Mouse (Mus musculus) embryonic fibroblast, embryonic 13.5 days (primary cell): ENCODE data around the gene Ecm1.

Source experiments
- CTCF ChIP-seq: IDR thresholded peaks from 2 replicates; pipeline ENCODE4 v1.5.1; 2011; ENCODE audit warnings: mild to moderate bottlenecking, control low read depth, low read length, moderate library complexity, borderline replicate concordance; ENCODE audit not compliant: insufficient read depth
- POLR2A ChIP-seq: IDR thresholded peaks from 2 replicates; pipeline ENCODE4 v1.6.1; 2011; ENCODE audit warnings: low read depth, mild to moderate bottlenecking, control low read depth, low read length, moderate library complexity

GRCm38 (mm10) chr3:95706273-95706672 lies 33.1 kb downstream of the Ecm1 start:
- TF ChIP-seq POLR2A (no peak), CTCF (no peak)
